Mouse (Mus musculus) heart, postnatal 25 days (tissue): Measurements from ENCODE around the gene Slc25a44. TPM values are rescaled to one million over a fixed set of nuclear protein-coding genes. Genes with fewer than 3 reads are reported as not detected.
"Not testable (repeated sequence)": the region's sequence is repeated elsewhere in the genome, so short reads cannot be mapped to it uniquely, and the experiment has no call there.

ENCODE experiments used
- DNase-seq: peaks from one replicate; pipeline ENCODE4 v3.0.0; 2022; ENCODE audit warnings: low spot score
- intact Hi-C: fragments of 180-260 bp; cut with DNase I; formaldehyde crosslinking; loops from one replicate; pipeline ENCODE4 v1.15.1; 2025
- total RNA-seq, 2 experiments: library from RNA; stranded (reverse); gene quantifications; 2 replicates each; pipeline ENCODE4 v1.2.3; 2021

Slc25a44 gene
- total RNA-seq, 2 experiments from 2014 or later: 11.2 to 13.2 TPM

GRCm38 (mm10) chr3:88422020-88422720 is 2.8 kb downstream of the Slc25a44 start:
- no peak for DNase-seq
- intact Hi-C loops: no loop called here

- intact Hi-C loops: no loop called here
- DNase-seq: no peak
These were observed 4.2 kb downstream of the Slc25a44 start for GRCm38 (mm10) chr3:88420771-88421170.

GRCm38 (mm10) chr3:88418016-88418415 is 6.9 kb downstream of the Slc25a44 start:
- no peak for DNase-seq
- intact Hi-C loops: no loop called here

GRCm38 (mm10) chr3:88415668-88416067 is 9.3 kb downstream of the Slc25a44 start:
- intact Hi-C loops: no loop called here
- DNase-seq: no peak

GRCm38 (mm10) chr3:88412636-88413035 is 12.3 kb downstream of the Slc25a44 start:
- no peak for DNase-seq
- intact Hi-C loops: no loop called here

GRCm38 (mm10) chr3:88411681-88412080 is 13.3 kb downstream of the Slc25a44 start:
- no peak for DNase-seq
- intact Hi-C loops: loop anchor here (2.0 kb wide), 1 partner anchor 13 kb away; the partner anchor contains the start of gene Slc25a44

- intact Hi-C loops: loop anchor here (2.0 kb wide), 1 partner anchor 14 kb away; the partner anchor contains the start of gene Slc25a44
- DNase-seq: no peak
These were observed 14.3 kb downstream of the Slc25a44 start for GRCm38 (mm10) chr3:88410645-88411031.

GRCm38 (mm10) chr3:88409741-88410644 is 14.9 kb downstream of the Slc25a44 start, which contains the start of gene Pmf1:
Gene Pmf1, minus strand, starts transcription at chr3:88410331.
- intact Hi-C loops: loop anchor here (2.0 kb wide), 1 partner anchor 15 kb away; the partner anchor contains the start of gene Slc25a44

GRCm38 (mm10) chr3:88408953-88409352 is 16.0 kb downstream of the Slc25a44 start:
- DNase-seq: no peak
- intact Hi-C loops: no loop called here

More at GRCm38 (mm10) chr3:88409741-88410644, 14.9 kb downstream of the Slc25a44 start, which contains the start of gene Pmf1:
- peak; percentile 92 for DNase-seq

- DNase-seq: no peak
- intact Hi-C loops: loop anchor here (1.0 to 2.0 kb wide), 2 partner anchors 60 to 115 kb away; no protein-coding TSS in a partner anchor
These were observed 17.4 kb downstream of the Slc25a44 start for GRCm38 (mm10) chr3:88407529-88407928.

- DNase-seq: no peak
- intact Hi-C loops: loop anchor here (1.0 to 2.0 kb wide), 2 partner anchors 60 to 116 kb away; no protein-coding TSS in a partner anchor
These were observed 17.8 kb downstream of the Slc25a44 start for GRCm38 (mm10) chr3:88407090-88407489.

- intact Hi-C loops: no loop called here
- DNase-seq: no peak
These were observed 21.3 kb downstream of the Slc25a44 start for GRCm38 (mm10) chr3:88403522-88404230.

GRCm38 (mm10) chr3:88398666-88399065 is 26.3 kb downstream of the Slc25a44 start:
- DNase-seq: no peak
- intact Hi-C loops: no loop called here

- no peak for DNase-seq
- intact Hi-C loops: no loop called here
These were observed 29.2 kb downstream of the Slc25a44 start for GRCm38 (mm10) chr3:88395742-88396141.

- intact Hi-C loops: no loop called here
- no peak for DNase-seq
These were observed 29.7 kb downstream of the Slc25a44 start for GRCm38 (mm10) chr3:88395288-88395687.

GRCm38 (mm10) chr3:88393776-88394375 is 31.1 kb downstream of the Slc25a44 start:
- no peak for DNase-seq
- intact Hi-C loops: no loop called here

GRCm38 (mm10) chr3:88384364-88384763 is 40.6 kb downstream of the Slc25a44 start, which contains the start of gene Bglap:
Gene Bglap, minus strand, starts transcription at chr3:88384464.
- no peak for DNase-seq
- intact Hi-C loops: no loop called here

GRCm38 (mm10) chr3:88382383-88382782 is 42.6 kb downstream of the Slc25a44 start:
- intact Hi-C loops, DNase-seq: not testable (repeated sequence)
